Mouse (Mus musculus) heart, adult 18-20 months (tissue): ENCODE measurements around the gene Tnfrsf1a. TPM values are rescaled to one million over a fixed set of nuclear protein-coding genes. Genes with fewer than 3 reads are reported as not detected.
A peak's percentile ranks its signal among the peaks of the same experiment; 100 is the strongest.

ENCODE experiments used
- DNase-seq, 2 experiments: peaks; one replicate each; pipeline ENCODE4 v3.0.0; 2021 to 2022; ENCODE audit warnings: mixed read lengths in 1 of 2
- total RNA-seq, 2 experiments: library from RNA; stranded (reverse); gene quantifications; 2 replicates each; pipeline ENCODE4 v1.2.3; 2021

Tnfrsf1a gene
- total RNA-seq, 2 experiments from 2014 or later = 47.5 to 50.8 TPM

- no peak for DNase-seq
Observed at GRCm38 (mm10) chr6:125353655-125354054, 4.5 kb downstream of the Tnfrsf1a start.

- DNase-seq = peak; percentile 85 to 93
Observed at GRCm38 (mm10) chr6:125354352-125355151, 5.4 kb downstream of the Tnfrsf1a start.

- DNase-seq = no peak
Observed at GRCm38 (mm10) chr6:125355197-125355741, 6.1 kb downstream of the Tnfrsf1a start.

- DNase-seq = no peak
Observed at GRCm38 (mm10) chr6:125356264-125356663, 7.1 kb downstream of the Tnfrsf1a start.

- DNase-seq = no peak
Observed at GRCm38 (mm10) chr6:125357334-125357733, 8.2 kb downstream of the Tnfrsf1a start.

GRCm38 (mm10) chr6:125359999-125360398 lies 10.8 kb downstream of the Tnfrsf1a start:
- DNase-seq = no peak

- DNase-seq = no peak
Observed at GRCm38 (mm10) chr6:125360846-125361245, 11.7 kb downstream of the Tnfrsf1a start.

- peak in 1 of 2 experiments; percentile 59 for DNase-seq
Observed at GRCm38 (mm10) chr6:125361467-125362291, 12.5 kb downstream of the Tnfrsf1a start.

- no peak for DNase-seq
Observed at GRCm38 (mm10) chr6:125363021-125363420, 13.9 kb downstream of the Tnfrsf1a start.

GRCm38 (mm10) chr6:125363451-125364242 lies 14.5 kb downstream of the Tnfrsf1a start:
- DNase-seq = no peak

GRCm38 (mm10) chr6:125364448-125364847 lies 15.3 kb downstream of the Tnfrsf1a start:
- DNase-seq = peak in 1 of 2 experiments; percentile 44

GRCm38 (mm10) chr6:125365522-125365921 lies 16.4 kb downstream of the Tnfrsf1a start:
- no peak for DNase-seq

GRCm38 (mm10) chr6:125366133-125366532 lies 17.0 kb downstream of the Tnfrsf1a start:
- no peak for DNase-seq

- peak in 1 of 2 experiments; percentile 59 for DNase-seq
Observed at GRCm38 (mm10) chr6:125367758-125368371, 18.7 kb downstream of the Tnfrsf1a start.

GRCm38 (mm10) chr6:125377042-125377441 lies 27.9 kb downstream of the Tnfrsf1a start:
- no peak for DNase-seq

GRCm38 (mm10) chr6:125377582-125378451 lies 28.7 kb downstream of the Tnfrsf1a start:
- DNase-seq = peak; percentile 77 to 79

GRCm38 (mm10) chr6:125378621-125379020 lies 29.5 kb downstream of the Tnfrsf1a start:
- DNase-seq = no peak

GRCm38 (mm10) chr6:125379781-125380180 lies 30.6 kb downstream of the Tnfrsf1a start:
- no peak for DNase-seq

GRCm38 (mm10) chr6:125380372-125381360 lies 31.5 kb downstream of the Tnfrsf1a start, which contains the start of gene Plekhg6:
Gene Plekhg6 (minus strand): TSS chr6:125380793.
- no peak for DNase-seq
